Mouse (Mus musculus): Measurements from ENCODE around the gene Atp6v0c. TPM values are rescaled to one million over a fixed set of nuclear protein-coding genes. Genes with fewer than 3 reads are reported as not detected.

Atp6v0c gene
- total RNA-seq, 2 experiments from 2014 or later, result 225 to 246 TPM

- no peak for DNase-seq (ENCODE audit: low spot score)
- intact Hi-C loops (cut with DNase I), result no loop called here
These were observed 31.6 kb upstream of the Atp6v0c start for GRCm38 (mm10) chr17:24201092-24201491.

GRCm38 (mm10) chr17:24199741-24200140, 30.2 kb upstream of the Atp6v0c start:
- no peak for DNase-seq (ENCODE audit: low spot score)
- intact Hi-C loops (cut with DNase I), result no loop called here

GRCm38 (mm10) chr17:24199252-24199651, 29.8 kb upstream of the Atp6v0c start:
- intact Hi-C loops (cut with DNase I), result no loop called here
- DNase-seq (ENCODE audit: low spot score), result no peak

- intact Hi-C loops (cut with DNase I), result no loop called here
- no peak for DNase-seq (ENCODE audit: low spot score)
These were observed 27.7 kb upstream of the Atp6v0c start for GRCm38 (mm10) chr17:24197032-24197824.

DNA sequence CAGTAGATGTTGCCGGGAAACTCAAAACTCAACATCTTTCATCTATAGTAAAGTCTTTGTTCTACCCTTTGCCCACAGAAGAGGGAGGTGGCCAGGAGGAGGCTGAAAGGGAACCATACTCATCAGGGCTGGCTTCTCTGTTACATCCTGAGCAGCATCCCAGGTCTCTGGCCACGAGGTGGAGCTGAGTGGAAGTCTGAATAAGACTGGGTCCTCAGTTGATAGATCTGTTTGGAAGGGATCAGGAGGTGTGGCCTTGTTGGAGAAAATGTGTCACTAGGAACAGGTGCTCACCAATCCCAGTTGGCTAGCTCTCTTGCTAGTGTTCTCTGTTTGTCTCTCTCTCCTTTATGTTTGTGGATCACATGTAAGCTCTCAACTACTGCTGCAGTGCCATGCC, 25.8 kb upstream of the Atp6v0c start:
- no peak for DNase-seq (ENCODE audit: low spot score)
- intact Hi-C loops (cut with DNase I), result no loop called here

- DNase-seq (ENCODE audit: low spot score), result no peak
- intact Hi-C loops (cut with DNase I), result no loop called here
These were observed 24.3 kb upstream of the Atp6v0c start for GRCm38 (mm10) chr17:24193769-24194168.

GRCm38 (mm10) chr17:24193268-24193667, 23.8 kb upstream of the Atp6v0c start:
- intact Hi-C loops (cut with DNase I), result no loop called here
- no peak for DNase-seq (ENCODE audit: low spot score)

- intact Hi-C loops (cut with DNase I), result no loop called here
- no peak for DNase-seq (ENCODE audit: low spot score)
These were observed 23.3 kb upstream of the Atp6v0c start for GRCm38 (mm10) chr17:24192848-24193247.

- no peak for DNase-seq (ENCODE audit: low spot score)
- intact Hi-C loops (cut with DNase I), result no loop called here
These were observed 22.0 kb upstream of the Atp6v0c start for GRCm38 (mm10) chr17:24191481-24191880.

- DNase-seq (ENCODE audit: low spot score), result no peak
- intact Hi-C loops (cut with DNase I), result no loop called here
These were observed 21.4 kb upstream of the Atp6v0c start for GRCm38 (mm10) chr17:24190934-24191333.

GRCm38 (mm10) chr17:24174259-24174658, 4.8 kb upstream of the Atp6v0c start:
- intact Hi-C loops (cut with DNase I), result loop anchor here (5.0 kb wide), 1 partner anchor 78 kb away; the partner anchor contains the start of gene Ccnf
- no peak for DNase-seq (ENCODE audit: low spot score)

DNA sequence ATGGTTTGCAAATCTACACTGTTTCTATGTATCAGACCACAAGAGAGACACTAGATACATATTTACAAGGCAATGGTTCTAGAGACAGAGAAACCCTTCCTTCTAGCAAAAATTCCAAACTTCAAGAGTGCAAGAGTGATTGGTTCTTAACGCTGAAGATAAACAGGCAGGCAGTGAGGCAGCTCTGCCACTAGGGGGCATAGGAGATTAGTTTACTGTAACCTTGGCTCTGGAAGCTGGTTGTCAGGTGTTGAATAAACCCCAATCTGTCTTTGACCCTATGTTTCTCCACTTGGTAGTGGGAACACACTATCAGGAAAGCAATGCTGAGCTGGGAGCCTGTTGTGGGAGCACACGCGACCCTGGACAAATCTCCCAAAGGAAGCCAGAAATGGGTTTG, 3.9 kb upstream of the Atp6v0c start:
- DNase-seq (ENCODE audit: low spot score), result no peak
- intact Hi-C loops (cut with DNase I), result loop anchor here (1.0 to 5.0 kb wide), 4 partner anchors 79 to 217 kb away; partner anchors contain the start of genes Abca17, Abca3 and Ccnf

GRCm38 (mm10) chr17:24171738-24172137, 2.2 kb upstream of the Atp6v0c start:
- no peak for DNase-seq (ENCODE audit: low spot score)
- intact Hi-C loops (cut with DNase I), result loop anchor here (2.0 to 5.0 kb wide), 4 partner anchors 33 to 219 kb away; partner anchors contain the start of genes Abca17, Abca3, Ccnf and Tbc1d24

- intact Hi-C loops (cut with DNase I), result loop anchor here (2.0 to 5.0 kb wide), 2 partner anchors 34 to 82 kb away; partner anchors contain the start of genes Ccnf and Tbc1d24
- no peak for DNase-seq (ENCODE audit: low spot score)
These were observed 1.2 kb upstream of the Atp6v0c start for GRCm38 (mm10) chr17:24170729-24171128.

DNA sequence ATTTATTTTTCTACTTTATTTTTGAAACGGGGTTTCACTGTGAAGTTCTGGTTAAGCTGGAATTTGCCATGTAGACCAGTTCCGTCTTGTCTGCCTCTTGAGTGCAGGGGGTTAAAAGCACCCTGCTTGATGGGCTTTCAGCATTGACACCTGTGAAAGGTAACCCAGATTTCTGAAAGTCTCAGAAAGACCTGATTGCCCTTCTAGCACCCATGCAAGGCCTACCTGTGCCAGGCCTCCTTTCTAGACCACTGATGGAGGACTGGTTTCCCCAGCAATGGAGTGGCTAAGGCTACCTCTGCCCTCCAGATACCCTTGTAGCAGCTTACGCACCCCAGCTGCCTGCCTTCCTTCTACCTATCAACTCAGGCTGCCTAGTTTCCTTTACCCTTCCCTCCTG, 623 bp upstream of the Atp6v0c start:
- DNase-seq (ENCODE audit: low spot score), result no peak
- intact Hi-C loops (cut with DNase I), result loop anchor here (2.0 to 5.0 kb wide), 2 partner anchors 35 to 82 kb away; partner anchors contain the start of genes Ccnf and Tbc1d24

- peak; percentile 22 for DNase-seq (ENCODE audit: low spot score)
- intact Hi-C loops (cut with DNase I), result no loop called here
These were observed 768 bp downstream of the Atp6v0c start for GRCm38 (mm10) chr17:24168590-24169277.

- no peak for DNase-seq (ENCODE audit: low spot score)
- intact Hi-C loops (cut with DNase I), result no loop called here
These were observed 1.5 kb downstream of the Atp6v0c start for GRCm38 (mm10) chr17:24167891-24168505.

GRCm38 (mm10) chr17:24167120-24167519, 2.4 kb downstream of the Atp6v0c start:
- intact Hi-C loops (cut with DNase I), result no loop called here
- DNase-seq (ENCODE audit: low spot score), result no peak

DNA sequence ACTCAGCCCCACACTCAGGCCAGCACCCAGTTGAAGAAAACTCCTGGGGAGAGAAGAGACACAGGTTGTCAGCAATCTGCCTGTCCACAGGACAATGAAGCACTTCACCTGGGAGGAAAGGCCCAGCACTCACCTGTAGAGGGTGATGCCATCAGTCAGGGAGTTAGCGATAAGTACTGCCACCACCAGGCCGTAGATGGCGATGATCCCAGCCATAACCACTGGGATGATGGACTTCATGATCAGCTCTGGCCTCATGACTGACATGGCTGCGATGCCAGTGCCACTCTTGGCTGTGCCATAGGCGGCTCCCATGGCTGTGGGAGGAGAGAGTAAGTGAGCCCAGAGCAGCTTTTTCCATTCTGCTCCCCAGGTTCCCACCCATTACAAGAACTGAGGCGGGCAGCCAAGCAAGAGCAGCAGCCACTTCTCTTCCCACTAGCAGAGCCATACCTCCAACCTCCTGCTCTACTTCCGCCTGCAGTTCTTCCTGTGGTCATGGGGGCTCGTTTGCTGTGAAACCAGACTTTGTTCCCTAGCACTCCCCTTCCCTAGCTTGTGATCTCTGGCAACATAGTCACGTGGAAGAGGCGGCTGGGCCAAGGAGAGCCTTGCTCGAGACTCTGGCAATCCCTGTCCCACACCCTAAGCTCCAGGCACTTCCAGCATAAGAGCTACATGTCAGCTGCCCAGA, 4.8 kb downstream of the Atp6v0c start:
- no peak for DNase-seq (ENCODE audit: low spot score)
- intact Hi-C loops (cut with DNase I), result no loop called here

Data from heart, postnatal 25 days (tissue).